Mouse (Mus musculus): ENCODE measurements around the gene Vipas39.

DNA sequence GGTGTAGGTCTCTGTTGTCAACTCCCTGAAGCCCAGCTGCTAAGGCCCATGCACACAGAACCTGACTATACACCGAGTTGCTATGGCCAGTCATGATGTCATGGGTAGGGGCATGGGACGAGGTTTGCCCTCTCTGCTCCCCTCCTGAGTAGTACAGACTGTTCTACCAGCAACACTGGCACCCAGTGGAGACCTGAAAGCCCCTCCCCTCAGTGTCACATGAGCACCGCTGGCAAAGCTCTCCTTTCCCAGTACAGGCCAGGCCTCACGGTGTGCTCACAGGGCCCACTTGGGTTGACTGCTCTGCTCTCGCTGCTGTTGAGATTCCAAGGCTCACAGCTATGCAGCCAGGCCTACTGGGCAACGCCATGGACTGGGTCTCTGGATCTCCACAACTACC, 27.9 kb upstream of the Vipas39 start:
- TF ChIP-seq POLR2A (IDR thresholded peaks at IDR 0.05; ENCODE audit: insufficient read depth, low read depth, low read length): no peak
- no peak for TF ChIP-seq CTCF (IDR thresholded peaks at IDR 0.05)
- TF ChIP-seq EP300 (IDR thresholded peaks at IDR 0.05; ENCODE audit: insufficient read depth, low read depth, low read length): no peak

Measured in heart, adult 2 months (tissue).